Mouse (Mus musculus): Measurements from ENCODE around the gene Egf. TPM values are rescaled to one million over a fixed set of nuclear protein-coding genes. Genes with fewer than 3 reads are reported as not detected.
A peak's percentile ranks its signal among the peaks of the same experiment; 100 is the strongest.
"Not testable (repeated sequence)": the region's sequence is repeated elsewhere in the genome, so short reads cannot be mapped to it uniquely, and the experiment has no call there.

Gene Egf
- polyA plus RNA-seq, 1 experiment from 2014 or later = 1.1 TPM

DNA sequence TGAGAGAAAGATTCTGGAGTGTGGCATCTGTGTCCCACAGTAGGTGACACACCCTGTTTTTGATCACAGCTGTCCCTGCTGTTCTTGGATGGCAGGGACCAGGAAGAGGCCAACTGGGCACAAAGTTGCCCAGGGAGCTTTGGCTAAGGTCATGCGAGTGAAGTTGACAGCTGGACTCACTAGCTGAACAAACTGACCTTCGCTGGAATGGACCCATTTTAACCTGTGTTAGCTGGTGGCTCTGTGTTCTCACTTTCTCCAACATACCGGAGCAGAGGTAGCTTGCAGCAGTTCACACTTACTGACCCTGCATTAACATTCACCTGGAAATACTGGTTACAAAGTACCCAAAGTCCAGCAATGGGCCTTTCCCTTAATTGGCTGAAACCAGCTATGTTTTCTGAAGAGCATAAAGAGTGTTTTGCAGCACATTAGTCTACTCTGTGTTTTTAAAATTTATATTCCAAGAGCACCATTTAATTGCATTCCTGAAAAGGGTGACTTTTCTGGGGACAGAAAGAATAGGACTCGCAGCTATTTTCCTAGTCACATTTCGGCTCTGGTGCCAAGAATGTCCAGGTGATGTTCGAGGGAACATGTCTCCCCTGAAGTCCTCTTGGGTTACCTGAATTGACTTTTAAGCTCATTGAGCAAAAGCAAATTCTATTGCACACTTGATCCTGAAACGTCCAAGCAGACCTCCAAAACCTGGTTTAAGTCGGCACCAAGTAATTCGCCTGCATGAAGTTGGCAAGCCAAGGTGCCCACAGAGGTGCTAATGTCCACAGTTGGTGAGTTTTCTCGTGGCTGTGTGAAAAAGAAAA, 12.1 kb upstream of the Egf start:
- Histone ChIP-seq H3K9ac (ENCODE audit: low read length) (no peak overlapping the region), H3K9me3 (ENCODE audit: control insufficient read depth, low read length) (no peaks in the 10 kb centered on the region), H3K4me2 (no peak overlapping the region), H3K4me1 (ENCODE audit: control insufficient read depth, insufficient read depth, low read length) (no peaks in the 10 kb centered on the region), H3K36me3 (ENCODE audit: control insufficient read depth, insufficient read depth, low read length) (no peaks in the 10 kb centered on the region), H3K27me3 (ENCODE audit: control insufficient read depth, insufficient read depth, low read length) (no peaks in the 10 kb centered on the region), H3K27ac (ENCODE audit: low read depth, low read length) (no peak overlapping the region), H3K4me3 (ENCODE audit: low read depth, low read length) (no peak overlapping the region)
- ATAC-seq (ENCODE audit: low FRiP score) (no peak), DNase-seq (ENCODE audit: low spot score, missing footprints) (no peak)
- WGBS = 87% methylated on average over 10 of the region's 10 CpGs

GRCm38 (mm10) chr3:129766106-129766505, 11.0 kb upstream of the Egf start:
- H3K9me3 ChIP-seq (ENCODE audit: control insufficient read depth, low read length) = no peaks in the 10 kb centered on the region
- H3K36me3 ChIP-seq (ENCODE audit: control insufficient read depth, insufficient read depth, low read length) = no peaks in the 10 kb centered on the region
- no peak overlapping the region for H3K27ac ChIP-seq (ENCODE audit: low read depth, low read length)
- H3K27me3 ChIP-seq (ENCODE audit: control insufficient read depth, insufficient read depth, low read length) = no peaks in the 10 kb centered on the region
- H3K4me1 ChIP-seq (ENCODE audit: control insufficient read depth, insufficient read depth, low read length) = no peaks in the 10 kb centered on the region
- no peak overlapping the region for H3K4me2 ChIP-seq
- no peak overlapping the region for H3K9ac ChIP-seq (ENCODE audit: low read length)
- DNase-seq (ENCODE audit: low spot score, missing footprints) = no peak
- no peak for ATAC-seq (ENCODE audit: low FRiP score)
- no peak overlapping the region for H3K4me3 ChIP-seq (ENCODE audit: low read depth, low read length)
- WGBS = 81% methylated on average over 4 of the region's 4 CpGs

- H3K4me3 ChIP-seq (ENCODE audit: low read depth, low read length); H3K36me3 ChIP-seq (ENCODE audit: control insufficient read depth, insufficient read depth, low read length); H3K27me3 ChIP-seq (ENCODE audit: control insufficient read depth, insufficient read depth, low read length); H3K27ac ChIP-seq (ENCODE audit: low read depth, low read length); H3K4me1 ChIP-seq (ENCODE audit: control insufficient read depth, insufficient read depth, low read length); ATAC-seq (ENCODE audit: low FRiP score); H3K4me2 ChIP-seq; H3K9me3 ChIP-seq (ENCODE audit: control insufficient read depth, low read length); DNase-seq (ENCODE audit: low spot score, missing footprints); H3K9ac ChIP-seq (ENCODE audit: low read length): not testable (repeated sequence)
- WGBS = 89% methylated on average over 1 of the region's 1 CpGs
Measured at GRCm38 (mm10) chr3:129757599-129757998, 2.5 kb upstream of the Egf start.

- Histone ChIP-seq H3K4me3 (ENCODE audit: low read depth, low read length) (no peak overlapping the region), H3K27ac (ENCODE audit: low read depth, low read length) (no peak overlapping the region), H3K36me3 (ENCODE audit: control insufficient read depth, insufficient read depth, low read length) (no peaks in the 10 kb centered on the region), H3K9me3 (ENCODE audit: control insufficient read depth, low read length) (no peaks in the 10 kb centered on the region), H3K4me2 (no peak overlapping the region), H3K9ac (ENCODE audit: low read length) (no peak overlapping the region), H3K4me1 (ENCODE audit: control insufficient read depth, insufficient read depth, low read length) (no peaks in the 10 kb centered on the region), H3K27me3 (ENCODE audit: control insufficient read depth, insufficient read depth, low read length) (no peaks in the 10 kb centered on the region)
- DNase-seq (ENCODE audit: low spot score, missing footprints) (peak; percentile 96), ATAC-seq (ENCODE audit: low FRiP score) (peak; percentile 24; the same call in 1 of the 2 replicates)
- 58% methylated on average over 8 of the region's 8 CpGs for WGBS
Measured at GRCm38 (mm10) chr3:129744803-129745202, 10.3 kb downstream of the Egf start.

GRCm38 (mm10) chr3:129742781-129743180, 12.3 kb downstream of the Egf start:
- Histone ChIP-seq H3K9ac (ENCODE audit: low read length) (no peak overlapping the region), H3K4me3 (ENCODE audit: low read depth, low read length) (no peak overlapping the region), H3K4me1 (ENCODE audit: control insufficient read depth, insufficient read depth, low read length) (no peaks in the 10 kb centered on the region), H3K27me3 (ENCODE audit: control insufficient read depth, insufficient read depth, low read length) (no peaks in the 10 kb centered on the region), H3K27ac (ENCODE audit: low read depth, low read length) (no peak overlapping the region), H3K9me3 (ENCODE audit: control insufficient read depth, low read length) (no peaks in the 10 kb centered on the region), H3K36me3 (ENCODE audit: control insufficient read depth, insufficient read depth, low read length) (no peaks in the 10 kb centered on the region), H3K4me2 (no peak overlapping the region)
- ATAC-seq (ENCODE audit: low FRiP score) (no peak), DNase-seq (ENCODE audit: low spot score, missing footprints) (no peak)
- WGBS = 80% methylated on average over 6 of the region's 6 CpGs

- Histone ChIP-seq H3K4me2 (no peak overlapping the region), H3K9me3 (ENCODE audit: control insufficient read depth, low read length) (no peaks in the 10 kb centered on the region), H3K27me3 (ENCODE audit: control insufficient read depth, insufficient read depth, low read length) (no peaks in the 10 kb centered on the region), H3K27ac (ENCODE audit: low read depth, low read length) (no peak overlapping the region), H3K36me3 (ENCODE audit: control insufficient read depth, insufficient read depth, low read length) (no peaks in the 10 kb centered on the region), H3K4me1 (ENCODE audit: control insufficient read depth, insufficient read depth, low read length) (no peaks in the 10 kb centered on the region), H3K9ac (ENCODE audit: low read length) (no peak overlapping the region), H3K4me3 (ENCODE audit: low read depth, low read length) (no peak overlapping the region)
- ATAC-seq (ENCODE audit: low FRiP score) = no peak
- no peak for DNase-seq (ENCODE audit: low spot score, missing footprints)
- WGBS = 80% methylated on average over 16 of the region's 16 CpGs
Measured at GRCm38 (mm10) chr3:129738291-129739183, 16.6 kb downstream of the Egf start.

- 83% methylated on average over 6 of the region's 6 CpGs for WGBS
- no peaks in the 10 kb centered on the region for H3K36me3 ChIP-seq (ENCODE audit: control insufficient read depth, insufficient read depth, low read length)
- DNase-seq (ENCODE audit: low spot score, missing footprints) (no peak), ATAC-seq (ENCODE audit: low FRiP score) (no peak)
- H3K9me3 ChIP-seq (ENCODE audit: control insufficient read depth, low read length) = no peaks in the 10 kb centered on the region
- no peaks in the 10 kb centered on the region for H3K4me1 ChIP-seq (ENCODE audit: control insufficient read depth, insufficient read depth, low read length)
- H3K27ac ChIP-seq (ENCODE audit: low read depth, low read length) = no peak overlapping the region
- no peak overlapping the region for H3K4me2 ChIP-seq
- no peak overlapping the region for H3K4me3 ChIP-seq (ENCODE audit: low read depth, low read length)
- no peak overlapping the region for H3K9ac ChIP-seq (ENCODE audit: low read length)
- H3K27me3 ChIP-seq (ENCODE audit: control insufficient read depth, insufficient read depth, low read length) = no peaks in the 10 kb centered on the region
Measured at GRCm38 (mm10) chr3:129731636-129732035, 23.5 kb downstream of the Egf start.

GRCm38 (mm10) chr3:129730426-129730825, 24.7 kb downstream of the Egf start:
- H3K9ac ChIP-seq (ENCODE audit: low read length) = no peak overlapping the region
- H3K36me3 ChIP-seq (ENCODE audit: control insufficient read depth, insufficient read depth, low read length) = no peaks in the 10 kb centered on the region
- H3K4me3 ChIP-seq (ENCODE audit: low read depth, low read length) = no peak overlapping the region
- H3K27me3 ChIP-seq (ENCODE audit: control insufficient read depth, insufficient read depth, low read length) = no peaks in the 10 kb centered on the region
- WGBS = 26% methylated on average over 8 of the region's 8 CpGs
- H3K4me2 ChIP-seq = no peak overlapping the region
- peak; percentile 86 for DNase-seq (ENCODE audit: low spot score, missing footprints)
- H3K9me3 ChIP-seq (ENCODE audit: control insufficient read depth, low read length) = no peaks in the 10 kb centered on the region
- no peak for ATAC-seq (ENCODE audit: low FRiP score)
- peaks cover 2% of the 10 kb centered on the region; the same call in 1 of the 2 replicates for H3K4me1 ChIP-seq (ENCODE audit: control insufficient read depth, insufficient read depth, low read length)
- H3K27ac ChIP-seq (ENCODE audit: low read depth, low read length) = no peak overlapping the region

DNA sequence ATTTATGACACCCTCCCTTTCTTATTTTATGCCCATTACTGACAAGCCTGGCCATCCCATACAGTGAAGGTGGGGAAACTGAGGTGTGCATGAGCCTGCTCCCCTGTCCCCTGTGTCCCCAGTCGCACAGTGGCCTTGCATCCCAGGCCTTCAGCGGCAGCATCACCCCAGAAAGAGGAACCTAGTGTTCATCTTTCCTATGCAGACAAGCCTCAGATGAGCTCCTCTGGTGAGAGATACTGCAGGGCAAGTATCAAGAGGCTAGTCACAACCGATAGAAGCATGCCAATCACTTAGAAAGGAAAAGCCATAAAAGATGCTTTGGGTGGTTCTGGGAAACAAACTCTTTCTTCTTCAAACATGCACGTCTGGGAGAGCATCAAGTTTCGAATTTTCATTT, 25.2 kb downstream of the Egf start:
- 77% methylated on average over 5 of the region's 5 CpGs for WGBS

More for the DNA sequence above, 25.2 kb downstream of the Egf start:
- no peak overlapping the region for H3K4me3 ChIP-seq (ENCODE audit: low read depth, low read length)
- no peak for DNase-seq (ENCODE audit: low spot score, missing footprints)
- no peaks in the 10 kb centered on the region for H3K36me3 ChIP-seq (ENCODE audit: control insufficient read depth, insufficient read depth, low read length)
- no peaks in the 10 kb centered on the region for H3K27me3 ChIP-seq (ENCODE audit: control insufficient read depth, insufficient read depth, low read length)
- no peak overlapping the region for H3K9ac ChIP-seq (ENCODE audit: low read length)
- H3K27ac ChIP-seq (ENCODE audit: low read depth, low read length) = no peak overlapping the region
- no peak for ATAC-seq (ENCODE audit: low FRiP score)
- H3K9me3 ChIP-seq (ENCODE audit: control insufficient read depth, low read length) = no peaks in the 10 kb centered on the region
- no peak overlapping the region for H3K4me2 ChIP-seq
- H3K4me1 ChIP-seq (ENCODE audit: control insufficient read depth, insufficient read depth, low read length) = peaks cover 2% of the 10 kb centered on the region; the same call in 1 of the 2 replicates
